Mouse (Mus musculus): ENCODE results near the gene Efl1.

- TF ChIP-seq POLR2A (IDR thresholded peaks at IDR 0.05; ENCODE audit: extremely low read depth, insufficient read depth, low read length) (no peak), CTCF (IDR thresholded peaks at IDR 0.05; ENCODE audit: low read depth, low read length) (no peak)
These were observed 94.8 kb downstream of the Efl1 start for GRCm38 (mm10) chr7:82743116-82743765.
